Mouse (Mus musculus): Measurements from ENCODE around the gene Aox1.

- TF ChIP-seq CTCF (IDR thresholded peaks at IDR 0.05) (no peak), EP300 (IDR thresholded peaks at IDR 0.05) (no peak)
These were observed 88.5 kb downstream of the Aox1 start for GRCm38 (mm10) chr1:58118231-58118630.

All from lung, postnatal 0 days (tissue).